Mouse (Mus musculus) liver, adult 2 months (tissue): ENCODE measurements around the gene Cdc42se1. TPM values are rescaled to one million over a fixed set of nuclear protein-coding genes. Genes with fewer than 3 reads are reported as not detected.

Source experiments
- DNase-seq: peaks from one replicate; pipeline ENCODE4 v3.0.0-alpha.2; 2011; ENCODE audit warnings: low read depth, low spot score; ENCODE audit errors: extremely low read depth
- H3K27ac ChIP-seq: fragments of 200-500 bp; replicated peaks from 2 replicates; pipeline ENCODE4 v1.5.1; 2012; ENCODE audit warnings: low read depth, mild to moderate bottlenecking, control low read depth, inconsistent platforms, low read length; ENCODE audit not compliant: insufficient read depth
- H3K27me3 ChIP-seq: fragments of 200-500 bp; 2 replicates; pipeline ENCODE4 v1.6.1; 2012; ENCODE audit warnings: mild to moderate bottlenecking, moderate library complexity, low read length, inconsistent platforms; ENCODE audit not compliant: control insufficient read depth, insufficient read depth
- H3K36me3 ChIP-seq: fragments of 200-500 bp; 2 replicates; pipeline ENCODE4 v1.6.1; 2012; ENCODE audit warnings: low read length, inconsistent platforms; ENCODE audit not compliant: control insufficient read depth, insufficient read depth
- H3K4me1 ChIP-seq: fragments of 200-500 bp; 2 replicates; pipeline ENCODE4 v1.6.1; 2011; ENCODE audit warnings: low read length; ENCODE audit not compliant: control insufficient read depth, insufficient read depth
- H3K4me3 ChIP-seq: fragments of 200-500 bp; 2 replicates; pipeline ENCODE4 v1.5.1; 2011; ENCODE audit warnings: low read depth, mild to moderate bottlenecking, control low read depth, low read length, moderate library complexity; ENCODE audit not compliant: insufficient read depth
- H3K79me2 ChIP-seq: fragments of 200-500 bp; 2 replicates; pipeline ENCODE4 v1.6.1; 2012; ENCODE audit warnings: inconsistent platforms, mild to moderate bottlenecking, low read length, moderate library complexity; ENCODE audit not compliant: control insufficient read depth, insufficient read depth
- H3K9ac ChIP-seq: fragments of 200-500 bp; 2 replicates; pipeline ENCODE4 v1.6.1; 2012; ENCODE audit warnings: low read depth, mild to moderate bottlenecking, control low read depth, inconsistent platforms, low read length
- CTCF ChIP-seq: fragments of 200-500 bp; IDR thresholded peaks from 2 replicates; pipeline ENCODE4 v1.5.1; 2011; ENCODE audit warnings: low read depth, low read length, control low read depth
- POLR2A ChIP-seq: fragments of 200-500 bp; IDR thresholded peaks from 2 replicates; pipeline ENCODE4 v1.6.1; 2011; ENCODE audit warnings: low read length, control low read depth; ENCODE audit not compliant: insufficient read depth; ENCODE audit errors: extremely low read depth
- WGBS: fragments of 180-500 bp; shearing (Covaris S2); methylation state at CpG from one replicate; pipeline ENCODE4 v1.1.7; 2018; 5-methylcytosine and 5-hydroxymethylcytosine counted together
- polyA plus RNA-seq: library from polyadenylated mRNA; depleted of rRNA; stranded (reverse); fragments of >200 nt; gene quantifications from 2 replicates; pipeline ENCODE4 v1.2.3, GENCODE M21; 2012
- total RNA-seq: library from RNA; depleted of rRNA; stranded (reverse); fragments of >200 nt; gene quantifications from 2 replicates; pipeline ENCODE4 v1.2.3, GENCODE M21; 2014

The Cdc42se1 gene
- total and polyA plus RNA-seq, 2 experiments = 8.9 to 13.1 TPM

- Histone ChIP-seq H3K9ac (no peak overlapping the region), H3K79me2 (peaks cover 13% of the 10 kb centered on the region; the same call in 1 of the 2 replicates), H3K36me3 (no peaks in the 10 kb centered on the region), H3K27ac (no peak overlapping the region), H3K4me3 (no peak overlapping the region), H3K27me3 (no peaks in the 10 kb centered on the region), H3K4me1 (peaks cover 17% of the 10 kb centered on the region)
- 72% methylated on average over 6 of the region's 6 CpGs for WGBS
- DNase-seq = no peak
- no peak for TF ChIP-seq CTCF
- TF ChIP-seq POLR2A = no peak
Observed at GRCm38 (mm10) chr3:95275161-95275560, 46.6 kb downstream of the Cdc42se1 start.

GRCm38 (mm10) chr3:95276428-95276934 lies 47.9 kb downstream of the Cdc42se1 start:
- no peaks in the 10 kb centered on the region for H3K27me3 ChIP-seq
- peak overlapping the region; percentile 18; the same call in 1 of the 2 replicates for H3K27ac ChIP-seq
- no peak overlapping the region for H3K9ac ChIP-seq
- 76% methylated on average over 5 of the region's 5 CpGs for WGBS
- TF ChIP-seq POLR2A = no peak
- no peak for TF ChIP-seq CTCF
- no peaks in the 10 kb centered on the region for H3K36me3 ChIP-seq
- no peak overlapping the region for H3K4me3 ChIP-seq
- no peak for DNase-seq
- H3K79me2 ChIP-seq = peaks cover 13% of the 10 kb centered on the region; the same call in 1 of the 2 replicates
- peaks cover 17% of the 10 kb centered on the region for H3K4me1 ChIP-seq

- TF ChIP-seq CTCF (no peak), POLR2A (no peak)
- Histone ChIP-seq H3K27me3 (no peaks in the 10 kb centered on the region), H3K4me3 (no peak overlapping the region), H3K4me1 (peaks cover 17% of the 10 kb centered on the region), H3K27ac (peak overlapping the region; percentile 64), H3K36me3 (no peaks in the 10 kb centered on the region), H3K9ac (no peak overlapping the region), H3K79me2 (peaks cover 13% of the 10 kb centered on the region; the same call in 1 of the 2 replicates)
- WGBS = 25% methylated on average over 1 of the region's 1 CpGs
- DNase-seq = peak; percentile 83
Observed at GRCm38 (mm10) chr3:95277149-95277551, 48.6 kb downstream of the Cdc42se1 start.

DNA sequence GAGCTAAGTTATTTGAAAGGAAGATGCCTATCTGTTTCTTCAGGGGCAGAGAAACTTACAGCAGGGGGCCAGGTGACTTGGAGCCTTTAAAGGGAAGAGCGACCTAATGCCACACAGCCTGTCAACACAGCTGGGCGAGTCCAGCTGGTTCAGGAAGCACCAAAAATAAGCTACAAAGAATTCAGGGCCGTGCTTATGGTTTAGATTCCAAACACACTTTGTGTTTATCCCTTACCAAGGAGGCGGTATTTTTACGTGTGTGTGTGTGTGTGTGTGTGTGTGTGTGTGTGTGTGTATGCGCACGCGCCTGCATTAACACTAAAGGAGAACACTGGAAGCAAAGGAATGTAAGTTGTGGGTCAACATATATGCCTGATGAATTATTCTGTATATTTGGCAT lies 52.2 kb downstream of the Cdc42se1 start:
- Histone ChIP-seq H3K4me3 (peak overlapping the region; percentile 92; the same call in 1 of the 2 replicates), H3K79me2 (peaks cover 20% of the 10 kb centered on the region; the same call in 1 of the 2 replicates), H3K27me3 (no peaks in the 10 kb centered on the region), H3K4me1 (peaks cover 28% of the 10 kb centered on the region), H3K27ac (peak overlapping the region; percentile 88), H3K36me3 (no peaks in the 10 kb centered on the region), H3K9ac (peak overlapping the region; percentile 92)
- TF ChIP-seq POLR2A (no peak), CTCF (no peak)
- DNase-seq = peak; percentile 43
- 11% methylated on average over 8 of the region's 8 CpGs for WGBS

- Histone ChIP-seq H3K4me1 (peaks cover 32% of the 10 kb centered on the region), H3K4me3 (peak within 1 kb of the TSS; percentile 92), H3K9ac (peak within 1 kb of the TSS; percentile 92), H3K27ac (peak within 1 kb of the TSS; percentile 97), H3K36me3 (no peaks in the 10 kb centered on the region), H3K27me3 (no peaks in the 10 kb centered on the region), H3K79me2 (peaks cover 23% of the 10 kb centered on the region; the same call in 1 of the 2 replicates)
- peak; percentile 97 for DNase-seq
- under 1% methylated on average over 53 of the region's 53 CpGs for WGBS
- TF ChIP-seq POLR2A (0 out of 2 replicates have a peak, but pooled peaks have one; percentile 33), CTCF (no peak)
Observed at GRCm38 (mm10) chr3:95281216-95282126, 52.9 kb downstream of the Cdc42se1 start, which contains the start of the genes Mindy1 and Prune1. Mindy1 (plus strand) TSS chr3:95281345. Prune1 (minus strand) TSS chr3:95282076.
